Mouse (Mus musculus) small intestine, adult 2 months (tissue): ENCODE results near the gene Actl10. TPM values are rescaled to one million over a fixed set of nuclear protein-coding genes. Genes with fewer than 3 reads are reported as not detected.

Source experiments
- H3K27ac ChIP-seq: fragments of 200-500 bp; 2 replicates; pipeline ENCODE4 v1.5.1; 2012; ENCODE audit warnings: low read depth, low read length, control low read depth, inconsistent platforms; ENCODE audit not compliant: insufficient read depth
- H3K27me3 ChIP-seq: fragments of 200-500 bp; 2 replicates; pipeline ENCODE4 v1.6.1; 2012; ENCODE audit warnings: mild to moderate bottlenecking, moderate library complexity, low read length, inconsistent platforms; ENCODE audit not compliant: control insufficient read depth, insufficient read depth
- H3K36me3 ChIP-seq: fragments of 200-500 bp; 2 replicates; pipeline ENCODE4 v1.6.1; 2012; ENCODE audit warnings: mild to moderate bottlenecking, low read length, control low read depth, inconsistent platforms; ENCODE audit not compliant: control insufficient read depth, insufficient read depth
- H3K4me1 ChIP-seq: fragments of 200-500 bp; 2 replicates; pipeline ENCODE4 v1.6.1; 2012; ENCODE audit warnings: low read length, inconsistent platforms, mixed read lengths; ENCODE audit not compliant: control insufficient read depth, insufficient read depth, insufficient read length
- H3K4me3 ChIP-seq: fragments of 200-500 bp; 2 replicates; pipeline ENCODE4 v1.5.1; 2012; ENCODE audit warnings: low read depth, mild to moderate bottlenecking, control low read depth, inconsistent platforms, low read length, moderate library complexity
- CTCF ChIP-seq: fragments of 200-500 bp; IDR thresholded peaks from 2 replicates; pipeline ENCODE4 v1.5.1; 2012; ENCODE audit warnings: low read depth, mild to moderate bottlenecking, control low read depth, inconsistent platforms, low read length, moderate library complexity, mixed read lengths; ENCODE audit not compliant: insufficient replicate concordance, insufficient read length; ENCODE audit errors: extremely low read depth
- POLR2A ChIP-seq: fragments of 200-500 bp; IDR thresholded peaks from 2 replicates; pipeline ENCODE4 v1.6.1; 2012; ENCODE audit warnings: low read depth, mild to moderate bottlenecking, control low read depth, inconsistent platforms, low read length, moderate library complexity
- WGBS: fragments of 180-500 bp; shearing (Covaris S2); methylation state at CpG from one replicate; pipeline ENCODE4 v1.1.7; 2018; 5-methylcytosine and 5-hydroxymethylcytosine counted together
- polyA plus RNA-seq: library from polyadenylated mRNA; depleted of rRNA; stranded (reverse); fragments of >200 nt; gene quantifications from 2 replicates; pipeline ENCODE4 v1.2.3, GENCODE M21; 2012; rRNA removed

Gene Actl10
- polyA plus RNA-seq = not detected in 2 replicates

DNA sequence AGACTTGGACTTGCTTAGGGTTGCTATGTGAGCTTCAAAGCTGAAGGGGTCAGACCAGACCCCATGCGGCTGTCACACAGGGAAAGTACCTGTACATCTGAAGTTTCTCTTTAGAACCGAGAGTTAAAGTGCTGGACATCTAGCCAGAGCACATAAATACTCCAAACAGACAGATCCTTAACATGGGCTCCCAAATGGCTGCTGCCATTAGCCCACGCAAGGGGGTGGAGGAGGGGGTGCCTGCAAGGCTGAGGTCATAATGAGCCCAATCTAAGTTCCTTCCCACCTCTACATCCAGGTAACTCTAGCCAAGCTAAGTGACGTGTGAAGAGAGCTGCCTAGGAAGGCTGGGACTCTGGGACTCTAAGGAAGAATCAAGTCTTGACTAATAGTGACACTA is at the start of gene Actl10:
Gene Actl10, plus strand, starts transcription at position 301 of the 400 bp plus-strand sequence.
- WGBS = 85% methylated on average over 4 of the region's 4 CpGs
- no peaks in the 10 kb centered on the region for H3K36me3 ChIP-seq
- TF ChIP-seq POLR2A = no peak
- TF ChIP-seq CTCF = no peak
- peaks cover 20% of the 10 kb centered on the region for H3K4me1 ChIP-seq
- H3K4me3 ChIP-seq = peak within 1 kb of the TSS; percentile 34
- H3K27me3 ChIP-seq = peaks cover 15% of the 10 kb centered on the region; the same call in 1 of the 2 replicates
- H3K27ac ChIP-seq = no peak within 1 kb of the TSS

DNA sequence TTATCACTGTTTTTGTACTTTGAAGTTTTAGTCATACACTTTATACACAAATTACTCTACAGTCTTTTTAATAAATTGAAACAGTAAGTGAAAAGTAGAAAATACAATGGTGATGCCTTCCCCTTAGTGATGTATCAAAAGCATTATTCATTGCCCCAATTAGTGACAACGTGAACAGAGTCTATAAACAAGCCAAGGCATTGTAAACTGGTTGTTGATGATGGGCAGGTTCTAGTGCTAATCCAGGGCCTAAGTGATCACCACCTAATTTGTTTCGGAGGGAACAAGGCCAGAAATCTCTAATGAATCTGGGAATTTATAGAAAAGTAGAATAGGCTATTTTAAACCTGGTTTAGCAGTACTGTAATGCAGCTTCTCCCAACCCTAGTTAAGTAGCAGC is 44.5 kb upstream of the Actl10 start:
- TF ChIP-seq CTCF (no peak), POLR2A (no peak)
- 68% methylated on average over 2 of the region's 2 CpGs for WGBS

DNA sequence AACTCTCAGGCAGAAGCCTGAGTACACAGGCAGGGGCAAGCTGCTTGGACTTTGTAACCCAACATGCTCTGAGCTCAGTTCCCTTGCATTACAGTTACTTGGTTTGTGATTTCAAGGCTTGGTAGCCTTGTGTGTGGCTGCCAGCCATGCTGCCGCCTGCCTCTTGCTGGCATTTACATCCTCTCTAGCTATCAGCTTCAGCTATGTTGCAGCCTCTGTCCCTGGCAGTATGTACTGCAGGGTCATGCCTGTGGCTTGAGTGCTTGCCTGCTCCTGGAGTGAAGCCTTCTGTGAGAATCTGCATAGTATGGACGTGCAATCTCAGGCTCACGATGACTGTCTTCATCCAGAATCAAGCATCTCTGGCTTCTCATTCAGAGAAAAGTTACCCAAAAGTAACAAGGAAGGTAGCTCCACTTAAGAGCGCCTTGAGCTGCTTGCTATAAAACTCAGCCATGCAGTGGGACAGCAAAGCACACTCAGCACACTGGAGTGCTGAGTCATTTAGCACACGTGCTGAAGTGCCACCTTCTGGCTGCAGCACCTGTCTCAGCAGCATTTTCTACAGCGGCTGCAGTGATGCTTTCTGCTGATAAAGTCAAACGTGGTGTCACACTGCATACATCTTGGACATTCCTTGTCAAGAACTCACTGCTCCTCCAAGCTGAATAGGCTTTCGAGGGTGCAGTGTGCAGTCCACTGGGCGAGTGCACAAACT is 43.9 kb upstream of the Actl10 start:
- no peak overlapping the region for H3K27ac ChIP-seq
- H3K4me3 ChIP-seq = no peak overlapping the region
- no peak for TF ChIP-seq POLR2A
- TF ChIP-seq CTCF = peak; percentile 28; the same call in 1 of the 2 replicates
- peaks cover 23% of the 10 kb centered on the region for H3K36me3 ChIP-seq
- 59% methylated on average over 9 of the region's 9 CpGs for WGBS
- H3K4me1 ChIP-seq = no peaks in the 10 kb centered on the region; the same call in 1 of the 2 replicates
- H3K27me3 ChIP-seq = no peaks in the 10 kb centered on the region

More for the DNA sequence above, 44.5 kb upstream of the Actl10 start:
- Histone ChIP-seq H3K27me3 (no peaks in the 10 kb centered on the region), H3K36me3 (peaks cover 23% of the 10 kb centered on the region), H3K4me1 (no peaks in the 10 kb centered on the region; the same call in 1 of the 2 replicates), H3K27ac (no peak overlapping the region), H3K4me3 (no peak overlapping the region)

DNA sequence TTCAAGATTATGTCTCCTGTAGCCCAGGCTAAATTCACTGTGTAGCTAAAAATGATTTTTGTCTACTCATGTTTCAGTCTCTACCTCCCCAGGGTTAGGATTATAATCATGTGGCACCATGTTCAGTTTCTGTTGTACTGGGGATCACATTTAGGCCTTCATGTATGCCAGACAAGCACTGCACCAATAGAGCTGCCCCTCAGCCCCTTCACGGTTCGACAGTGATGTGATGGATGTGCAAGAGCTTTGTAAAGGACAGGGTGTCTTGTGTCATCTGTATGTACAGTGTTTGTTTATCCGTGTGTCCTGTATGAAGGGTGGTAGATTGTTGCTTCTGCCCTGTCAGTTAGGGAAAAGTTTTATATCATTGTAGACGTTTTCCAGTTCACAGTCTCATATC is 43.1 kb upstream of the Actl10 start:
- 92% methylated on average over 4 of the region's 4 CpGs for WGBS
- Histone ChIP-seq H3K36me3 (peaks cover 23% of the 10 kb centered on the region), H3K4me3 (no peak overlapping the region), H3K27me3 (no peaks in the 10 kb centered on the region), H3K4me1 (no peaks in the 10 kb centered on the region; the same call in 1 of the 2 replicates), H3K27ac (no peak overlapping the region)
- TF ChIP-seq CTCF (no peak), POLR2A (no peak)

DNA sequence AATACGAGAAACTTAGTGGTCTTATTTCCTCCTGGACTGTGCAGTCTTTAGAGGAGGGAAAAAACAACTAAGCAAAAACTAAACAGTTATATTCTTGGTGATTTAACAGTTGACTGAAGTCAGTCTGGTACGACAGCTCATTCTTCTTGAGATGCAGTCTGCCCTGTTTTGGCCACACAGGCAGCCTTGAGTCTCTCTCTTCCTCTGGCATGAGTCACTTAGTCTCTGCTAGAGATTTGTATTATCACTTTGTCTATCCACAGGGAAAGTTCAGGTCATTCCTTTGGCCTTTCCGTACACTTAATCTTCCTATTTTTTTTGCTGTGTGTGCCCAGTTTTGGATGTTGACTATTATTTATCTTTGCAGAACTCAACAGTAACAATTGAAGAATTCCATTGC is 41.4 kb upstream of the Actl10 start:
- 95% methylated on average over 3 of the region's 3 CpGs for WGBS
- no peak overlapping the region for H3K27ac ChIP-seq
- H3K36me3 ChIP-seq = peaks cover 17% of the 10 kb centered on the region
- TF ChIP-seq POLR2A (no peak), CTCF (no peak)
- no peaks in the 10 kb centered on the region for H3K27me3 ChIP-seq
- H3K4me1 ChIP-seq = no peaks in the 10 kb centered on the region; the same call in 1 of the 2 replicates
- no peak overlapping the region for H3K4me3 ChIP-seq

DNA sequence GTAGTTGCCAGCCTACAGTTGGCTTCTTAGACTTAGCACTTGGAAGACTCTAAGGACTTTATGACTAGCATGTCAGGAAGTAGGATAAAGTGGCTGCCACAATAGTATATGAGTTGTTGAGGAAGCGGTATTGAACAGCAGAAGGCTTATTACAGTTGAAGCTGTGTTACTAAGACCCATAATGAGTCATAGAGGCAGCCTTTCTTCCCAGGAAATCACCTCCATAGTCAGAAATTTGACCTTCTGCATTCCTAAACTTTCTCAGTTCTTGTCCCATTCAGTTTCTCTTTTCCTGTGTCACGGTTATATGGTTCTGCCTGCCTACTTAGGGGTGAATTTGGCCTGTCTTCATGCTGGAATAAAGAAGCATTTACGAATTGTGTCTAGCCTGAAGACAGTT is 34.6 kb upstream of the Actl10 start:
- 83% methylated on average over 3 of the region's 3 CpGs for WGBS
- Histone ChIP-seq H3K27me3 (no peaks in the 10 kb centered on the region), H3K4me3 (no peak overlapping the region), H3K27ac (no peak overlapping the region), H3K4me1 (no peaks in the 10 kb centered on the region; the same call in 1 of the 2 replicates), H3K36me3 (peaks cover 13% of the 10 kb centered on the region)
- no peak for TF ChIP-seq CTCF
- no peak for TF ChIP-seq POLR2A

DNA sequence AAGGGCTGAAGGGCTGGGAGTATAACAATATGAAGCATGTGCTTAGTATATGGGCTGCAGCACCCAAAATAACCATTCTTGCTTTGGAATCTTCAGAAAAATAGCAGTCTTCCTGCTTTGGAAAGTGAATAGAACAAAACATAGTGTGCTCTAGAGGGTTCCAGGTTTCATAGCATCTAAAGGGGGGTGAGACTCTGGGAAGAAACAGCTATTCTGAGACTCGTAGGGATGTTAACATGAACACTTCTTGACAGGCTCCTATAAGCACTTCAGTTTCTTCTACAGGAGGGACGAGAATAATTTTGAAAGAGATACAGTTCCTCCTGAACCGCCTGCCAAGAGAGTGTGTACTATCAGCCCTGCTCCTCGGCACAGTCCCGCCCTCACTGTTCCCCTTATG is 34.2 kb upstream of the Actl10 start:
- H3K4me1 ChIP-seq = no peaks in the 10 kb centered on the region; the same call in 1 of the 2 replicates
- no peak overlapping the region for H3K4me3 ChIP-seq
- H3K36me3 ChIP-seq = peaks cover 16% of the 10 kb centered on the region
- no peak overlapping the region for H3K27ac ChIP-seq
- no peaks in the 10 kb centered on the region for H3K27me3 ChIP-seq
- TF ChIP-seq CTCF (no peak), POLR2A (no peak)
- 83% methylated on average over 5 of the region's 5 CpGs for WGBS

DNA sequence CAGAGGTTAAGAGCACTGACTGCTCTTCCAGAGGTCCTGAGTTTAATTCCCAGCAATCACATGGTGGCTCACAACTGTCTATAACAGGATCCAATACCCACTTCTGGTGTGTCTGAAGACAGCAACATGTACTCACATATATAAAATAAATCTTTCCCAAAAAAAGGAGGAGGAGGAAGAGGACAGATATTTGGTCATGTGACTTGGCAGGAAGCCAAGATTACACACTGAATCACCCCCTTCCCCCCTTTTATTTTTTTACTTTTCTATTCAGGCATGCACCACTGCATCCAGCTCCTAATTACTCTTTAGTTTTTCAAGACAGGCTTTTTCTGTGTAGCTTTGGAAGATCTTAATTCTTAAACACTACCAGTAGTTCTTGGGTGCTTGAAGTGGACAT is 30.1 kb upstream of the Actl10 start:
- Histone ChIP-seq H3K36me3 (peaks cover 41% of the 10 kb centered on the region), H3K27ac (no peak overlapping the region), H3K4me3 (no peak overlapping the region), H3K4me1 (no peaks in the 10 kb centered on the region), H3K27me3 (no peaks in the 10 kb centered on the region)
- TF ChIP-seq POLR2A (no peak), CTCF (no peak)
